Mouse (Mus musculus) G1E (cell line): ENCODE data around the gene Col25a1.

ENCODE experiments used
- CTCF ChIP-seq: IDR thresholded peaks from 2 replicates; pipeline ENCODE4 v1.5.1; 2012; ENCODE audit warnings: low read depth, low read length, inconsistent platforms, mixed read lengths
- GATA1 ChIP-seq: IDR thresholded peaks from 2 replicates; pipeline ENCODE4 v1.6.1; 2012; ENCODE audit warnings: borderline replicate concordance, low read length, inconsistent platforms, mixed read lengths
- GATA2 ChIP-seq: IDR thresholded peaks from 2 replicates; pipeline ENCODE4 v1.6.1; 2012; ENCODE audit warnings: low read depth, low read length, inconsistent platforms, borderline replicate concordance
- POLR2AphosphoS5 ChIP-seq: IDR thresholded peaks from 2 replicates; pipeline ENCODE4 v1.6.1; 2012; ENCODE audit warnings: low read depth, low read length, inconsistent platforms; ENCODE audit not compliant: insufficient replicate concordance
- TAL1 ChIP-seq: conservative IDR thresholded peaks from 2 replicates; pipeline ENCODE4 v1.6.1; 2012; ENCODE audit warnings: low read depth, low read length, inconsistent platforms, mixed read lengths

DNA sequence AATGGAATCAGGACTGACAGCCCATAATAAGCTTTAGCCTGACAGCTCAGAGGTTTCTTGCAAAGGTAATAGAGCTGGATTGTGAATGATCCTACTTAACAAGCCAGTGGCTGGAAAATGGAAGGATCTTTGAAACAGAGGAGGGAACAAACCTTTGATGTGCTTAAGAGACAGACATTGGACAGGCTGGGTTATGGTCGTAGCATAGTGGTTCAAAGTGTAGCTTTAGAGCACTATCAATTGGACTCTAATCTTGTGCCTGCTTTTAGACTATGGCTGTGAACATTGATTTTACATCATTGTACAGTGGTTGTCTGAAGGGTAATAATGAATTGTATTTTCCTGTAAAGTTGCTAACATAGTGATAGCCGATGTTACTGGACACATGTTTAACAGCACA lies 86.4 kb downstream of the Col25a1 start:
- TF ChIP-seq CTCF (no peak), POLR2AphosphoS5 (no peak), GATA1 (no peak), TAL1 (no peak), GATA2 (no peak)
